Mouse (Mus musculus) C2C12 (cell line): ENCODE data around the gene Uhrf2. TPM values are rescaled to one million over a fixed set of nuclear protein-coding genes. Genes with fewer than 3 reads are reported as not detected.

Experiments used
- H3K27me3 ChIP-seq: one replicate; pipeline ENCODE4 v1.6.1; 2011; ENCODE audit not compliant: control insufficient read depth, insufficient read depth, insufficient read length
- H3K36me3 ChIP-seq: one replicate; pipeline ENCODE4 v1.6.1; 2011; ENCODE audit not compliant: control insufficient read depth, insufficient read depth
- H3K4me3 ChIP-seq: one replicate; pipeline ENCODE4 v1.5.1; 2011; ENCODE audit warnings: mild to moderate bottlenecking, control low read depth; ENCODE audit not compliant: poor library complexity, insufficient read depth, severe bottlenecking
- H3K79me2 ChIP-seq: one replicate; pipeline ENCODE4 v1.6.1; 2011; ENCODE audit not compliant: control insufficient read depth, insufficient read depth
- H3K79me3 ChIP-seq: one replicate; pipeline ENCODE4 v1.6.1; 2011; ENCODE audit warnings: low read depth, control low read depth
- H3ac ChIP-seq: one replicate; pipeline ENCODE3; 2011; ENCODE audit warnings: low read depth; ENCODE audit not compliant: control insufficient read depth, insufficient read length
- CEBPB ChIP-seq: IDR thresholded peaks from one replicate; pipeline ENCODE4 v1.6.1; 2011; ENCODE audit warnings: low read depth, mild to moderate bottlenecking, control low read depth, moderate library complexity
- CTCF ChIP-seq: IDR thresholded peaks from one replicate; pipeline ENCODE4 v1.5.1; 2011; ENCODE audit not compliant: control insufficient read depth, insufficient read depth, insufficient read length
- FOSL1 ChIP-seq: IDR thresholded peaks from one replicate; pipeline ENCODE4 v1.8.0; 2011; ENCODE audit warnings: mild to moderate bottlenecking, low read length; ENCODE audit not compliant: poor library complexity, insufficient read depth, severe bottlenecking
- MAX ChIP-seq: IDR thresholded peaks from one replicate; pipeline ENCODE4 v1.6.1; 2011; ENCODE audit warnings: mild to moderate bottlenecking, control low read depth
- MYOD1 ChIP-seq: IDR thresholded peaks from one replicate; pipeline ENCODE4 v1.6.1; 2011; ENCODE audit warnings: low read depth; ENCODE audit not compliant: control insufficient read depth, insufficient read length
- MYOG ChIP-seq: IDR thresholded peaks from one replicate; pipeline ENCODE4 v1.6.1; 2011; ENCODE audit not compliant: control insufficient read depth, insufficient read length; ENCODE audit errors: extremely low read depth
- USF1 ChIP-seq: IDR thresholded peaks from one replicate; pipeline ENCODE4 v1.6.1; 2011; ENCODE audit warnings: low read depth, mild to moderate bottlenecking, control low read depth, moderate library complexity
- long read RNA-seq, 2 experiments: library from polyadenylated mRNA; unstranded; transcript quantifications; one replicate each; pipeline ENCODE4 v2.0.0; 2019 to 2020
- polyA plus RNA-seq: library from polyadenylated mRNA; unstranded; fragments of >200 nt; fragmentation: generic; extraction: Trizol; gene quantifications from one replicate; pipeline ENCODE4 v1.2.1, GENCODE M21; 2012; ENCODE audit warnings: missing spikeins

Gene Uhrf2
- polyA plus RNA-seq = 23.4 TPM
- long read RNA-seq, experiment 1, partial matches to known transcripts = 4 of 13 reads
- long read RNA-seq, experiment 1, other reads (novel, unspliced or antisense) = 2 of 13 reads
- long read RNA-seq, experiment 2, transcript Uhrf2-201 (16 exons, 3,536 nt) = major isoform, 18 of 35 reads
- long read RNA-seq, experiment 2, partial matches to known transcripts = 6 of 35 reads
- long read RNA-seq, experiment 2, other reads (novel, unspliced or antisense) = 11 of 35 reads

- H3K79me3 ChIP-seq = peaks cover 41% of the 10 kb centered on the region
- TF ChIP-seq MAX (no peak), MYOG (no peak), USF1 (no peak)
These were observed at the start of gene Uhrf2 for GRCm38 (mm10) chr19:30029894-30030635. TSS of gene Uhrf2 (plus strand) at chr19:30030513.

GRCm38 (mm10) chr19:29984208-29985005 is 45.9 kb upstream of the Uhrf2 start:
- no peaks in the 10 kb centered on the region for H3K27me3 ChIP-seq
- no peaks in the 10 kb centered on the region for H3K79me3 ChIP-seq
- H3K4me3 ChIP-seq = no peak overlapping the region
- no peak overlapping the region for H3ac ChIP-seq
- no peaks in the 10 kb centered on the region for H3K36me3 ChIP-seq
- H3K79me2 ChIP-seq = no peaks in the 10 kb centered on the region
- TF ChIP-seq USF1 (no peak), FOSL1 (no peak), CTCF (no peak)

More at GRCm38 (mm10) chr19:30029894-30030635, at the start of gene Uhrf2:
- H3ac ChIP-seq = peak within 1 kb of the TSS; percentile 98
- peaks cover 16% of the 10 kb centered on the region for H3K36me3 ChIP-seq
- no peaks in the 10 kb centered on the region for H3K27me3 ChIP-seq
- H3K4me3 ChIP-seq = peak within 1 kb of the TSS; percentile 83
- peaks cover 48% of the 10 kb centered on the region for H3K79me2 ChIP-seq

GRCm38 (mm10) chr19:29986464-29987091 is 43.7 kb upstream of the Uhrf2 start:
- no peaks in the 10 kb centered on the region for H3K79me3 ChIP-seq
- no peak overlapping the region for H3ac ChIP-seq
- no peaks in the 10 kb centered on the region for H3K36me3 ChIP-seq
- H3K79me2 ChIP-seq = no peaks in the 10 kb centered on the region
- TF ChIP-seq CEBPB = no peak
- no peak for TF ChIP-seq MYOG
- no peak overlapping the region for H3K4me3 ChIP-seq
- no peaks in the 10 kb centered on the region for H3K27me3 ChIP-seq

- H3ac ChIP-seq = no peak overlapping the region
- no peaks in the 10 kb centered on the region for H3K79me3 ChIP-seq
- H3K36me3 ChIP-seq = no peaks in the 10 kb centered on the region
- H3K79me2 ChIP-seq = no peaks in the 10 kb centered on the region
- no peak overlapping the region for H3K4me3 ChIP-seq
- H3K27me3 ChIP-seq = no peaks in the 10 kb centered on the region
- no peak for TF ChIP-seq MAX
- no peak for TF ChIP-seq FOSL1
- TF ChIP-seq CEBPB = no peak
- no peak for TF ChIP-seq USF1
- TF ChIP-seq CTCF = no peak
These were observed 29.6 kb upstream of the Uhrf2 start for GRCm38 (mm10) chr19:30000406-30001365.

- Histone ChIP-seq H3K79me3 (no peaks in the 10 kb centered on the region), H3K79me2 (no peaks in the 10 kb centered on the region), H3K27me3 (no peaks in the 10 kb centered on the region), H3K36me3 (no peaks in the 10 kb centered on the region), H3K4me3 (no peak overlapping the region), H3ac (no peak overlapping the region)
- TF ChIP-seq MYOD1 (no peak), CEBPB (no peak), FOSL1 (no peak), MAX (no peak), USF1 (no peak), MYOG (no peak), CTCF (no peak)
These were observed 28.8 kb upstream of the Uhrf2 start for GRCm38 (mm10) chr19:30001550-30001949.
